Mouse (Mus musculus): ENCODE results near the gene Pfkm.

DNA sequence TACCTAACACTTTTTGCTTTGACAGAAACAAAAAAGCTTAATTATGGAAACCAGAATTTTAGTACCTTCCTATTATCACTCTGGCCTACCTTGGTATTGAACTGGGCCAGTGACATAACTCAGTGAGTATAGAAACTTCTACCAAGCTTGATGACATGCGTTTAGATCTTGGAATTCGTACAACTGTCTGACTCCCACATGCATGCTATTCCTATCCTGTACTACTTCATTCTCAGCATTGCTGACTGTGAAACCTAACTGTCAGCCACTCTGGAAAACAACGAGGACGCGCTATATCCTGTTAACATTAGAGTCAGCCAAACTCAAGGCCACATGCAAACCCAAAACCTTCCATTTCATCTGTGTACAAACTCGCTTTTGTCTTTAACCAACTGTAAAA is 48.4 kb upstream of the Pfkm start:
- TF ChIP-seq CTCF (IDR thresholded peaks at IDR 0.05; ENCODE audit: insufficient read depth, low read length) = no peak
- no peak for TF ChIP-seq POLR2A (IDR thresholded peaks at IDR 0.05; ENCODE audit: borderline replicate concordance, extremely low read depth, low read depth, low read length)

Data from lung, adult 2 months (tissue).